Mouse (Mus musculus) liver, embryonic 12.5 days (tissue): ENCODE data around the gene Zfp108. TPM values are rescaled to one million over a fixed set of nuclear protein-coding genes. Genes with fewer than 3 reads are reported as not detected.

Experiments used
- ATAC-seq: fragments of 200-750 bp; cut with Nextera tagmentation; 2 replicates; pipeline ENCODE4 v1.8.0; 2017; ENCODE audit warnings: moderate number of reproducible peaks, mild to moderate bottlenecking, moderate library complexity
- H3K27ac ChIP-seq: fragments of 300-500 bp; sonication (generic); 2 replicates; pipeline ENCODE4 v1.5.1; 2016; ENCODE audit warnings: mild to moderate bottlenecking
- H3K27me3 ChIP-seq: fragments of 300-500 bp; sonication (generic); replicated peaks from 2 replicates; pipeline ENCODE4 v1.6.1; 2016; ENCODE audit warnings: mild to moderate bottlenecking, moderate library complexity
- H3K36me3 ChIP-seq: fragments of 300-500 bp; sonication (generic); 2 replicates; pipeline ENCODE4 v1.6.1; 2016; ENCODE audit warnings: mild to moderate bottlenecking, moderate library complexity
- H3K4me1 ChIP-seq: fragments of 300-500 bp; sonication (generic); 2 replicates; pipeline ENCODE4 v1.6.1; 2016
- H3K4me2 ChIP-seq: fragments of 300-500 bp; sonication (generic); 2 replicates; pipeline ENCODE4 v1.6.1; 2016; ENCODE audit warnings: mild to moderate bottlenecking, moderate library complexity
- H3K4me3 ChIP-seq: fragments of 300-500 bp; sonication (generic); 2 replicates; pipeline ENCODE4 v1.5.1; 2016; ENCODE audit warnings: mild to moderate bottlenecking, moderate library complexity
- H3K9ac ChIP-seq: fragments of 300-500 bp; sonication (generic); 2 replicates; pipeline ENCODE4 v1.6.1; 2016; ENCODE audit warnings: mild to moderate bottlenecking, moderate library complexity
- H3K9me3 ChIP-seq: fragments of 300-500 bp; sonication (generic); replicated peaks from 2 replicates; pipeline ENCODE4 v1.6.1; 2016; ENCODE audit warnings: mild to moderate bottlenecking, moderate library complexity
- WGBS: fragments of 180-500 bp; shearing (Covaris S2); methylation state at CpG from one replicate; pipeline ENCODE4 v1.1.7; 2016; ENCODE audit not compliant: insufficient replicate concordance; 5-methylcytosine and 5-hydroxymethylcytosine counted together
- polyA plus RNA-seq: library from polyadenylated mRNA; unstranded; fragments of >200 nt; fragmentation: Nextera tagmentation; extraction: Ambion mirVana; gene quantifications from 2 replicates; pipeline ENCODE4 v1.2.1, GENCODE M21; 2016

Zfp108 gene
- polyA plus RNA-seq, 1 experiment from 2014 or later: 0.56 TPM

DNA sequence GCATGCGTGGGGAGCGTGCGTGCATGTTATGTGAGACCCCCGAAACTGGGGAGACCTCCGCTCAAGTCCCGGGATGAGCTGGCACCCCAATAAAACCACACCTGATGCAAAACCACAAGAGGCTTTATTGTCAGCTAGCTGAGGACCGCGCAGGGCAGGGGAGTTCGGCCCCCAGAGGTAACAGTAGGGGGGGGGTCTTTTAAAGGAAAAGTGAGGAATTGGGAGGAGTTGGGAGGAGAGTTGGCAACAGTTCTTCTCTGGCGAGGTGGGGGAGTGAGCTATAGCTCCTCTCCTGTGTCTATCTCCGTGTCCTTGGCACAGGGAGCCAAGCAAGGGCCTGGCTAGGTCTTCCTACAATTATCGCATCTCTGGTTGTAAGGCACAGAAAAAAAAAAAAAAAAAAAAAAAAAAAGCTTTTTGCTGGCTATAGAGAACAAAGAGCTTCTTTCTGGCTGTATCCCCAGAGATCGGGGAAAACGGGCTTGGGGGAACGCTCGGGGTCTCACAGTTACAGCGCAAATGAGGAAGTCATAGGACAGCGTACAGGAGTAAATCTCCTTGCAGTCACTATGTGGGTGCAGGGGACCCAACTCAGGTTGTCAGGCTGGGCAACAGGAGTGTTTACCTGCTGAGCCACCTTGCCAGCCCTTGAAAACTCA is 45.4 kb downstream of the Zfp108 start:
- Histone ChIP-seq H3K4me1 (peaks cover 25% of the 10 kb centered on the region), H3K9me3 (no peaks in the 10 kb centered on the region), H3K9ac (peak overlapping the region; percentile 76), H3K27me3 (no peaks in the 10 kb centered on the region), H3K4me2 (peak overlapping the region; percentile 96), H3K36me3 (peaks cover 41% of the 10 kb centered on the region), H3K4me3 (peak overlapping the region; percentile 74), H3K27ac (peak overlapping the region; percentile 72; the same call in 1 of the 2 replicates)
- peak; percentile 28; the same call in 1 of the 2 replicates for ATAC-seq
- WGBS: under 1% methylated on average over 18 of the region's 18 CpGs

DNA sequence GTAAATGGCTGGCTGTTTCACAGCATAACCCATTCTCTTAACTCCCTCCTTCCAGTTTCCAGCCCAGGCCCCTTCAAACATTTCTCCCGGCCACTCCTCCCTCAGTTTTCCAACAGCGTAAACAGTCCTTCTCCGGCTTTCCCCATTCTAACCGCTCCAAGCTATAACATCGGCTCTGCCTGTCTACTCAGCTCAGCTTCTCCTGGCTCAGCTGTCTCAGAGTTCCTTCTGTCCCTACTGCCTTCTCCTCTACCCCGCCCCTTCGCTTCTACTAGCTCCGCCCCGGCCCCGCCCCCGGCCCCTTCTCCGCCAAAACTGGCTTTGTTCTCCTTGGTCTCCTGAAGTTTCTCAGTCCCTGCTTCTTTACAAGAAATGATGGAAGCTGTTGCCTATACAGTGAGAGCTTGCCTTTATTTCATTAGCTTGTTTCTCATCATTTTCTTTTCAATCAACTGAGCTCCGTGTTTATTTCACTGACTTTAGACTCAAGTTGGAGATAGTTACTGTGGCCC is 46.2 kb downstream of the Zfp108 start, which contains the start of gene Zfp61:
Zfp61 (minus strand) TSS at position 462 of the 512 bp plus-strand sequence.
- peaks cover 25% of the 10 kb centered on the region for H3K4me1 ChIP-seq
- no peaks in the 10 kb centered on the region for H3K9me3 ChIP-seq
- peak within 1 kb of the TSS; percentile 74 for H3K4me3 ChIP-seq
- H3K36me3 ChIP-seq: peaks cover 36% of the 10 kb centered on the region
- 2% methylated on average over 13 of the region's 13 CpGs for WGBS
- peak; percentile 72 for ATAC-seq
- H3K27me3 ChIP-seq: no peaks in the 10 kb centered on the region
- peak within 1 kb of the TSS; percentile 96 for H3K4me2 ChIP-seq
- peak within 1 kb of the TSS; percentile 72 for H3K27ac ChIP-seq
- H3K9ac ChIP-seq: peak within 1 kb of the TSS; percentile 76

Other genes starting within 250 kb of the Zfp108 start
- not detected in 2 replicates for gene Vmn1r183, start 201.5 kb upstream of the Zfp108 start, polyA plus RNA-seq
- 13.3 and 14.8 TPM in 2 replicates for gene Zfp180, start 172.9 kb upstream of the Zfp108 start, polyA plus RNA-seq
- 1.4 and 1.5 TPM in 2 replicates for gene Zfp112, start 142.5 kb upstream of the Zfp108 start, polyA plus RNA-seq
- gene Zfp235, start 120.6 kb upstream of the Zfp108 start, polyA plus RNA-seq: 5.5 and 7.1 TPM in 2 replicates
- gene Zfp114, start 79.7 kb upstream of the Zfp108 start, polyA plus RNA-seq: 1.4 and 1.5 TPM in 2 replicates
- 2.1 and 4.2 TPM in 2 replicates for gene Zfp111, start 43.4 kb upstream of the Zfp108 start, polyA plus RNA-seq
- 2.0 and 2.7 TPM in 2 replicates for gene Zfp109, start 17.2 kb upstream of the Zfp108 start, polyA plus RNA-seq
- gene Zfp93, start 15.6 kb downstream of the Zfp108 start, polyA plus RNA-seq: 1.9 and 2.2 TPM in 2 replicates
- 7.1 and 7.7 TPM in 2 replicates for gene Zfp61, start 46.4 kb downstream of the Zfp108 start, polyA plus RNA-seq
- gene Zfp94, start 61.9 kb downstream of the Zfp108 start, polyA plus RNA-seq: 3.0 and 3.6 TPM in 2 replicates
- not detected in 2 replicates for gene Tescl, start 79.1 kb downstream of the Zfp108 start, polyA plus RNA-seq
- not detected in 2 replicates for gene Lypd5, start 94.4 kb downstream of the Zfp108 start, polyA plus RNA-seq
- gene Kcnn4, start 115.5 kb downstream of the Zfp108 start, polyA plus RNA-seq: 159 and 161 TPM in 2 replicates
- 22.9 and 23.5 TPM in 2 replicates for gene Smg9, start 144.8 kb downstream of the Zfp108 start, polyA plus RNA-seq
- not detected in 2 replicates for gene Irgc1, start 197.5 kb downstream of the Zfp108 start, polyA plus RNA-seq
- gene Plaur, start 207.7 kb downstream of the Zfp108 start, polyA plus RNA-seq: 2.6 and 2.8 TPM in 2 replicates
- gene Cadm4, start 227.2 kb downstream of the Zfp108 start, polyA plus RNA-seq: 0.28 and 0.35 TPM in 2 replicates